Comparison of ENCODE assay signal across 8 mouse cellular contexts in genomic region chr10:115252321-115252757, GRCm38 (mm10). TPM values are rescaled to one million over a fixed set of nuclear protein-coding genes. Genes with fewer than 3 reads are reported as not detected.
DNase-seq lines count a peak whose midpoint lies in the region; ATAC-seq and TF ChIP-seq lines count a peak whose summit lies in the region.

No protein-coding gene starts in this region.

- TF ChIP-seq CTCF in brain, embryonic 14.5 days (IDR thresholded peaks at IDR 0.05; ENCODE audit: borderline replicate concordance, extremely low read depth, insufficient read depth, insufficient read length): no peak
- no peak for TF ChIP-seq CTCF in kidney, adult 2 months (conservative IDR thresholded peaks at IDR 0.05; ENCODE audit: insufficient read depth, insufficient read length, low read depth, low read length)
- TF ChIP-seq CTCF in lung, postnatal 0 days (IDR thresholded peaks at IDR 0.05): no peak

- H3K4me1 ChIP-seq in kidney, adult 2 months (ENCODE audit: control insufficient read depth, insufficient read depth, low read length): peaks cover 7% of the 10 kb centered on the region; the same call in 1 of the 2 replicates
- H3K4me1 ChIP-seq in lung, postnatal 0 days (ENCODE audit: insufficient read depth, low read depth, low read length): peaks cover 3% of the 10 kb centered on the region

- TF ChIP-seq POLR2A in brain, embryonic 14.5 days (IDR thresholded peaks at IDR 0.05; ENCODE audit: borderline replicate concordance, extremely low read depth, insufficient read depth, insufficient read length, poor library complexity, severe bottlenecking): no peak
- TF ChIP-seq POLR2A in kidney, adult 2 months (IDR thresholded peaks at IDR 0.05; ENCODE audit: low read depth, low read length): no peak

- 0 out of 2 replicates have a peak, but pooled peaks have one; percentile 40 for TF ChIP-seq EP300 in lung, postnatal 0 days (IDR thresholded peaks at IDR 0.05)

- peak; percentile 8 for ATAC-seq in CD4-positive, CD25-positive, alpha-beta regulatory T cell, adult 4 months
- ATAC-seq in granulocyte monocyte progenitor cell, adult 5-6 weeks (replicated peaks; ENCODE audit: poor library complexity, severe bottlenecking): peak; percentile 48
- peak; percentile 40 for ATAC-seq in lung, postnatal 0 days
- ATAC-seq in inflammation-experienced regulatory T-cells, adult 6 months: no peak

- no peaks in the 10 kb centered on the region for H3K27me3 ChIP-seq in kidney, adult 2 months (replicated peaks; ENCODE audit: control insufficient read depth, insufficient read depth, low read length)
- H3K27me3 ChIP-seq in lung, postnatal 0 days (replicated peaks; ENCODE audit: insufficient read depth, low read length): no peaks in the 10 kb centered on the region

- H3K36me3 ChIP-seq in kidney, adult 2 months (ENCODE audit: control insufficient read depth, insufficient read depth, low read length): no peaks in the 10 kb centered on the region
- H3K36me3 ChIP-seq in lung, postnatal 0 days (ENCODE audit: insufficient read depth, low read length): no peaks in the 10 kb centered on the region

- H3K9ac ChIP-seq in lung, postnatal 0 days (replicated peaks; ENCODE audit: low read depth): peak overlapping the region; percentile 43

- H3K4me3 ChIP-seq in kidney, adult 2 months (ENCODE audit: insufficient read depth, low read depth, low read length): peak overlapping the region; percentile 15; the same call in 1 of the 2 replicates
- peak overlapping the region; percentile 98 for H3K4me3 ChIP-seq in lung, postnatal 0 days (ENCODE audit: low read depth, low read length)

- no peaks in the 10 kb centered on the region for H3K9me3 ChIP-seq in lung, postnatal 0 days (ENCODE audit: low read length)

- 6% methylated on average over 10 of the region's 10 CpGs for WGBS in kidney, adult 2 months
- WGBS in lung, postnatal 0 days: 4% methylated on average over 10 of the region's 10 CpGs

- peak overlapping the region; percentile 85 for H3K4me2 ChIP-seq in lung, postnatal 0 days (replicated peaks; ENCODE audit: low read depth, low read length)

- DNase-seq in brain, embryonic 14.5 days (ENCODE audit: low read depth): peak; percentile 17
- peak; percentile 41 for DNase-seq in kidney, adult 2 months
- peak; percentile 83 for DNase-seq in lung, postnatal 0 days (ENCODE audit: low spot score)
- peak; percentile 33 for DNase-seq in spleen, adult 12 weeks (ENCODE audit: low spot score)
- no peak for DNase-seq in gastrocnemius, postnatal 10 days

- H3K27ac ChIP-seq in kidney, adult 2 months (ENCODE audit: insufficient read depth, low read depth, low read length): peak overlapping the region; percentile 66
- peak overlapping the region; percentile 62 for H3K27ac ChIP-seq in lung, postnatal 0 days (ENCODE audit: low read length)

RNA-seq across cellular contexts. Expression of gene Tbc1d15, which starts 1.1 kb away (rescaled TPM):
- polyA plus RNA-seq in CD4-positive, CD25-positive, alpha-beta regulatory T cell, adult 4 months (2017; shearing (Covaris generic)): 100 to 1,000 TPM; 135 to 165 TPM
- polyA plus RNA-seq in brain, embryonic 14.5 days (2012; rRNA removed): 18.1 and 20.8 TPM in 2 replicates
- 64.0 and 82.8 TPM in 2 replicates for total RNA-seq in granulocyte monocyte progenitor cell, adult 5-6 weeks (2014; fragmentation: Nextera tagmentation)
- 52.2 and 55.0 TPM in 2 replicates for total RNA-seq in granulocyte monocyte progenitor cell, adult 5-6 weeks (2017)
- 7.9 and 13.1 TPM in 2 replicates for polyA plus RNA-seq in kidney, adult 2 months (2012; rRNA removed)
- 47.9 and 49.9 TPM in 2 replicates for polyA plus RNA-seq in lung, postnatal 0 days (2015; fragmentation: Nextera tagmentation; extraction: Ambion mirVana)
- polyA plus RNA-seq in inflammation-experienced regulatory T-cells, adult 6 months (2017; shearing (Covaris generic)): 100 to 1,000 TPM; 105 to 125 (median 108) TPM
- total RNA-seq in gastrocnemius, postnatal 10 days (2021): 10 to 100 TPM; 40.8 to 48.2 TPM
